Mouse (Mus musculus) forebrain, embryonic 11.5 days (tissue): ENCODE measurements around the gene Foxr1. TPM values are rescaled to one million over a fixed set of nuclear protein-coding genes. Genes with fewer than 3 reads are reported as not detected.

Experiments
- ATAC-seq: fragments of 200-750 bp; cut with Nextera tagmentation; replicated peaks from 2 replicates; pipeline ENCODE4 v1.8.0; 2017; ENCODE audit warnings: moderate TSS enrichment; ENCODE audit not compliant: low FRiP score
- DNase-seq: peaks from one replicate; pipeline ENCODE4 v3.0.0-alpha.2; 2017; ENCODE audit warnings: low spot score
- H3K27ac ChIP-seq: fragments of 300-500 bp; sonication (generic); 2 replicates; pipeline ENCODE4 v1.5.1; 2014; ENCODE audit warnings: low read depth, low read length
- H3K27me3 ChIP-seq: fragments of 300-500 bp; sonication (generic); 2 replicates; pipeline ENCODE4 v1.6.1; 2014; ENCODE audit warnings: mild to moderate bottlenecking, low read length, mixed read lengths; ENCODE audit not compliant: control insufficient read depth, insufficient read depth
- H3K36me3 ChIP-seq: fragments of 300-500 bp; sonication (generic); 2 replicates; pipeline ENCODE4 v1.6.1; 2014; ENCODE audit warnings: mild to moderate bottlenecking, low read length, moderate library complexity, mixed read lengths; ENCODE audit not compliant: control insufficient read depth, insufficient read depth
- H3K4me1 ChIP-seq: fragments of 300-500 bp; sonication (generic); replicated peaks from 2 replicates; pipeline ENCODE4 v1.6.1; 2014; ENCODE audit warnings: low read length, mixed read lengths; ENCODE audit not compliant: control insufficient read depth, insufficient read depth
- H3K4me2 ChIP-seq: fragments of 300-500 bp; sonication (generic); 2 replicates; pipeline ENCODE4 v1.6.1; 2014; ENCODE audit warnings: low read depth, mild to moderate bottlenecking, low read length, moderate library complexity, mixed read lengths; ENCODE audit not compliant: severe bottlenecking
- H3K4me3 ChIP-seq: fragments of 300-500 bp; sonication (generic); 2 replicates; pipeline ENCODE4 v1.5.1; 2014; ENCODE audit warnings: low read depth, low read length
- H3K9ac ChIP-seq: fragments of 300-500 bp; sonication (generic); 2 replicates; pipeline ENCODE4 v1.6.1; 2014; ENCODE audit warnings: low read length
- H3K9me3 ChIP-seq: fragments of 300-500 bp; sonication (generic); 2 replicates; pipeline ENCODE4 v1.6.1; 2016; ENCODE audit warnings: low read length, mixed read lengths; ENCODE audit not compliant: control insufficient read depth
- WGBS: fragments of 180-500 bp; shearing (Covaris S2); extraction: QIAGEN DNeasy Blood & Tissue Kit; methylation state at CpG from one replicate; pipeline ENCODE4 v1.1.7; 2014; 5-methylcytosine and 5-hydroxymethylcytosine counted together
- polyA plus RNA-seq: library from polyadenylated mRNA; unstranded; fragments of >200 nt; fragmentation: Nextera tagmentation; extraction: Ambion mirVana; gene quantifications from 2 replicates; pipeline ENCODE4 v1.2.1, GENCODE M21; 2014

Foxr1 gene
- polyA plus RNA-seq, 1 experiment from 2014 or later = not detected

DNA sequence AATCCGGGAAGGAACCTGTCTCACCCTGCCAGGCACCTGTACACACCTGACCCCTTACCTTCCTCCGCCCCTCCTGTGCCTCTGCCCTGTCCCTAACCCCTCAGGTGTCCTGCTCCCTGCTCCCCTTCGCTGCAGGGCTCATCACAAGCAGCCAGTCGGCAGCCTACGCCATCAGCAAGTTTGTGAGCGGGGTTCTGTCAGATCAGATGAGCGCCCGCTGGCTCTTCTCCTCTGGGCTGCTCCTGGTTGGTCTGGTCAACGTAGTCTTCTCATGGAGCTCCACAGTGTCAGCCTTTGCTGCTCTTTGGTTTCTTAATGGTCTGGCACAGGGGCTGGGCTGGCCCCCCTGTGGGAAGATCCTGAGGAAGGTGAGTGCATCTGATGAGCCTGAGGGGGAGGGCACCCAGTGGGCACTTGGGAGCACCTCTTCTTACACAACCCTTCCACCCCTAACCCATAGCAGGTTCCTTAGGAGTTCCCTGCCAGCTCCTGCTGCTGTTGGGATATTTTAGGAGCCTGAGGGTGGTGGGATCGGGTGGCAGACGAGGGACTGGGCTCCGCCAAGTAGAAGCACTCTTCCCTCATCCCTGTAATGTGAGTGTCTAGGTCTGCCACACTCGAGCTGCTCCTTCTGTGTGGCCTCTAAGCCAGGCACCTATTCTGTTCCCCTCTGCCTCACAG lies 41.7 kb downstream of the Foxr1 start:
- no peak overlapping the region for H3K4me2 ChIP-seq
- H3K9ac ChIP-seq = no peak overlapping the region
- H3K9me3 ChIP-seq = no peaks in the 10 kb centered on the region
- no peak overlapping the region for H3K27ac ChIP-seq
- H3K36me3 ChIP-seq = peaks cover 8% of the 10 kb centered on the region; the same call in 1 of the 2 replicates
- peaks cover 10% of the 10 kb centered on the region; the same call in 1 of the 2 replicates for H3K4me1 ChIP-seq
- DNase-seq = peak; percentile 52
- no peaks in the 10 kb centered on the region for H3K27me3 ChIP-seq
- WGBS = 85% methylated on average over 13 of the region's 13 CpGs
- no peak for ATAC-seq
- no peak overlapping the region for H3K4me3 ChIP-seq

DNA sequence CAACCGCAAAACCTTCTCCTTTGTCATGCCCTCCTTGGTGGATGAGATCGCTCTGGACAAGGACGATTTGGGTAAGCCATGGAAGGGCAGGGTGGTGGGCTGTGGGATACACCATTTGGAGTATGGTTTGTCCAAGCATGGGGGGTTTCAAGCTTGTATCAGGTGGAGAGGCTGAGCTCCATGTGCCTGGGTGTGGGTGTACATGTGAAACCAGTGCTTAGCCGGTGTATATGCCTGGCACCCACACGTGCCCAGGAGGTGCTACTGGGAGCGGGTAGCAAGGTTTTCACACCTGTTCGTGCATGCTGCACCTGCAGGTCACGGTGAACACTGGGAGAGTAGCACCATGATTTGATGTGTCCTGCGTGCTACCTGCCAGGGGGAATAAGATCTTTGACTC lies 42.4 kb downstream of the Foxr1 start:
- Histone ChIP-seq H3K9me3 (no peaks in the 10 kb centered on the region), H3K4me3 (no peak overlapping the region), H3K4me2 (peak overlapping the region; percentile 95; the same call in 1 of the 2 replicates), H3K27me3 (no peaks in the 10 kb centered on the region), H3K9ac (no peak overlapping the region), H3K4me1 (peaks cover 10% of the 10 kb centered on the region; the same call in 1 of the 2 replicates), H3K27ac (no peak overlapping the region), H3K36me3 (peaks cover 8% of the 10 kb centered on the region; the same call in 1 of the 2 replicates)
- DNase-seq = no peak
- no peak for ATAC-seq
- WGBS = 90% methylated on average over 9 of the region's 9 CpGs

GRCm38 (mm10) chr9:44398087-44398486 lies 42.8 kb downstream of the Foxr1 start:
- Histone ChIP-seq H3K27me3 (no peaks in the 10 kb centered on the region), H3K36me3 (peaks cover 8% of the 10 kb centered on the region; the same call in 1 of the 2 replicates), H3K27ac (no peak overlapping the region), H3K9ac (0 out of 2 replicates have a peak overlapping the region, but pooled peaks have one; percentile 5), H3K4me3 (0 out of 2 replicates have a peak overlapping the region, but pooled peaks have one; percentile 73), H3K4me2 (peak overlapping the region; percentile 95), H3K9me3 (no peaks in the 10 kb centered on the region), H3K4me1 (peaks cover 10% of the 10 kb centered on the region; the same call in 1 of the 2 replicates)
- 15% methylated on average over 4 of the region's 4 CpGs for WGBS
- DNase-seq = peak; percentile 53
- no peak for ATAC-seq

DNA sequence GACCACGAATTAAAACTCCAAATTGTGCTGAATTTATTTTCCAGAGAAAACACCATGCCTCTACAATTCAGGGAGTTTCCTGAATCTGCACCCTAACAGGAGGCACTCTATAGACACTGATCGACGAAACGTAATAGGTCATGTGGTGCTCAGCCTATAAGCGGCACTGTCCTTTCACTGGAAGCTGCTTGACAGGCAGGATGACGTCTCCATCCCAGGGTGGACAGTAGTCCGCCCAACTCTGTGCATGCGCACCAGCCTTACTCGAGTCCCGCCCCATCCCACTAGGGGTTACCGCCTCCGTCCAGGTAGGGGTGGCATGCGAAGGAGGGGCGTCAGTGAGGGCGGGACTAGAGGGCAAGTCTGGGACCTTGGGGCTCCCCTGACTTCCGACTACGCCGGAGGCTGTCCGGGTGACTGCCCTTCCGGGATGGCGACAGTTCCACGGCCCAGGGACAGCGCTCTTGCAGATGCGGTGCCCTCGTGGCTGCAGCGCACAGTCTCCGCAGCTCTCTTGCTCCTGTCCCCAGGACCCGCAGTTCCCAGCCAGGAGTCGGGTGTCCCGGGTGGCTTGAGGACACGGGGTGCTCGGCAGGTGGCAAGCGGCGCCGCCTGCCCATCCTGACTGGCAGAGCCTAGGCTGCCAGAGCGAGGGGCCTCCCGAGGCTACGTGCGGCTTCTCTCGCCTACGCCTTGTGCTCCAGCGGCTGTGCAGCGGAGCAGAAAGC lies 44.1 kb downstream of the Foxr1 start, which contains the start of gene Slc37a4:
Gene Slc37a4 (plus strand): TSS at position 169 of the 728 bp plus-strand sequence.
- DNase-seq (peak; percentile 93), ATAC-seq (peak; percentile 98)
- Histone ChIP-seq H3K27me3 (no peaks in the 10 kb centered on the region), H3K27ac (0 out of 2 replicates have a peak within 1 kb of the TSS, but pooled peaks have one; percentile 55), H3K9ac (peak within 1 kb of the TSS; percentile 83), H3K4me2 (peak within 1 kb of the TSS; percentile 95), H3K4me1 (peaks cover 10% of the 10 kb centered on the region; the same call in 1 of the 2 replicates), H3K36me3 (peaks cover 3% of the 10 kb centered on the region; the same call in 1 of the 2 replicates), H3K4me3 (peak within 1 kb of the TSS; percentile 73), H3K9me3 (no peaks in the 10 kb centered on the region)
- WGBS = under 1% methylated on average over 43 of the region's 43 CpGs

GRCm38 (mm10) chr9:44391466-44391865 lies 49.5 kb downstream of the Foxr1 start:
- Histone ChIP-seq H3K4me2 (no peak overlapping the region), H3K27ac (no peak overlapping the region), H3K27me3 (no peaks in the 10 kb centered on the region), H3K4me1 (no peaks in the 10 kb centered on the region), H3K9ac (no peak overlapping the region), H3K36me3 (peaks cover 19% of the 10 kb centered on the region), H3K4me3 (no peak overlapping the region), H3K9me3 (no peaks in the 10 kb centered on the region)
- no peak for ATAC-seq
- WGBS = 43% methylated on average over 4 of the region's 4 CpGs
- DNase-seq = peak; percentile 79

- Histone ChIP-seq H3K27me3 (no peaks in the 10 kb centered on the region), H3K36me3 (peaks cover 31% of the 10 kb centered on the region), H3K4me3 (no peak overlapping the region), H3K9ac (no peak overlapping the region), H3K9me3 (no peaks in the 10 kb centered on the region), H3K4me1 (no peaks in the 10 kb centered on the region), H3K4me2 (no peak overlapping the region), H3K27ac (no peak overlapping the region)
- peak; percentile 68 for DNase-seq
- no peak for ATAC-seq
- 67% methylated on average over 8 of the region's 8 CpGs for WGBS
These were observed 51.7 kb downstream of the Foxr1 start for GRCm38 (mm10) chr9:44389273-44389672.

- H3K4me1 ChIP-seq = no peaks in the 10 kb centered on the region
- H3K9me3 ChIP-seq = no peaks in the 10 kb centered on the region
- no peak overlapping the region for H3K27ac ChIP-seq
- WGBS = 90% methylated on average over 3 of the region's 3 CpGs
- ATAC-seq (no peak), DNase-seq (no peak)
- no peaks in the 10 kb centered on the region for H3K27me3 ChIP-seq
- no peak overlapping the region for H3K4me2 ChIP-seq
- H3K4me3 ChIP-seq = no peak overlapping the region
- no peak overlapping the region for H3K9ac ChIP-seq
- H3K36me3 ChIP-seq = peaks cover 45% of the 10 kb centered on the region
These were observed 53.7 kb downstream of the Foxr1 start for GRCm38 (mm10) chr9:44387221-44387620.

DNA sequence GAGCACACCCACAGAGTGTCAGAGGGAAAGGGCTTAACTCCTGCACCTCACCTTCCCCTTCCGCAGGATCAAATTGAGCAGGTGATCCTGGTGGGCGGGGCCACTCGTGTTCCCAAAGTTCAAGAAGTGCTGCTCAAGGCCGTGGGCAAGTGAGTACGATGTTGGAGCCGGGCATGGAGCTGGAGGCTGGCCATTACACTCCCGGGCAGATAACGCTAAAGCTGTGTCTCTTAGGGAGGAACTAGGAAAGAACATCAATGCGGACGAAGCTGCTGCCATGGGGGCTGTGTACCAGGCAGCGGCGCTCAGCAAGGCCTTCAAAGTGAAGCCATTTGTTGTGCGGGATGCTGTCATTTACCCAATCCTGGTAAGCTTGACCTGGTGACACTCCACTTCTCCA lies 56.3 kb downstream of the Foxr1 start:
- Histone ChIP-seq H3K4me2 (no peak overlapping the region), H3K4me1 (peaks cover 4% of the 10 kb centered on the region), H3K4me3 (no peak overlapping the region), H3K9ac (no peak overlapping the region), H3K27me3 (no peaks in the 10 kb centered on the region), H3K9me3 (no peaks in the 10 kb centered on the region), H3K27ac (no peak overlapping the region), H3K36me3 (peaks cover 46% of the 10 kb centered on the region)
- DNase-seq (no peak), ATAC-seq (no peak)
- 95% methylated on average over 13 of the region's 13 CpGs for WGBS
